Mouse (Mus musculus): ENCODE data around the gene Bcl2l12. TPM values are rescaled to one million over a fixed set of nuclear protein-coding genes. Genes with fewer than 3 reads are reported as not detected.

Bcl2l12 gene
- polyA plus RNA-seq, 1 experiment from 2014 or later = 6.4 TPM

- peaks cover 32% of the 10 kb centered on the region for H3K36me3 ChIP-seq (ENCODE audit: control insufficient read depth, insufficient read depth, low read length)
- no peaks in the 10 kb centered on the region for H3K27me3 ChIP-seq (ENCODE audit: control insufficient read depth, insufficient read depth, low read length)
- ATAC-seq (ENCODE audit: low read depth) = no peak
- no peaks in the 10 kb centered on the region for H3K9me3 ChIP-seq (ENCODE audit: control insufficient read depth, low read length)
- no peak overlapping the region for H3K4me2 ChIP-seq (ENCODE audit: low read depth, low read length)
- peaks cover 13% of the 10 kb centered on the region; the same call in 1 of the 2 replicates for H3K4me1 ChIP-seq (ENCODE audit: control insufficient read depth, insufficient read depth, low read length)
- H3K27ac ChIP-seq (ENCODE audit: low read depth, low read length) = no peak overlapping the region
- H3K4me3 ChIP-seq (ENCODE audit: low read depth, low read length) = no peak overlapping the region
- 96% methylated on average over 3 of the region's 3 CpGs for WGBS
- H3K9ac ChIP-seq (replicated peaks; ENCODE audit: low read depth, low read length) = no peak overlapping the region
These were observed 15.6 kb upstream of the Bcl2l12 start for GRCm38 (mm10) chr7:45014096-45014451.

GRCm38 (mm10) chr7:45013366-45014095 lies 15.0 kb upstream of the Bcl2l12 start:
- no peak for ATAC-seq (ENCODE audit: low read depth)
- Histone ChIP-seq H3K27me3 (ENCODE audit: control insufficient read depth, insufficient read depth, low read length) (no peaks in the 10 kb centered on the region), H3K4me3 (ENCODE audit: low read depth, low read length) (no peak overlapping the region), H3K27ac (ENCODE audit: low read depth, low read length) (no peak overlapping the region), H3K4me2 (ENCODE audit: low read depth, low read length) (no peak overlapping the region), H3K36me3 (ENCODE audit: control insufficient read depth, insufficient read depth, low read length) (peaks cover 37% of the 10 kb centered on the region), H3K4me1 (ENCODE audit: control insufficient read depth, insufficient read depth, low read length) (peaks cover 13% of the 10 kb centered on the region; the same call in 1 of the 2 replicates), H3K9me3 (ENCODE audit: control insufficient read depth, low read length) (no peaks in the 10 kb centered on the region), H3K9ac (replicated peaks; ENCODE audit: low read depth, low read length) (no peak overlapping the region)
- 96% methylated on average over 16 of the region's 16 CpGs for WGBS

GRCm38 (mm10) chr7:45012824-45013223 lies 14.3 kb upstream of the Bcl2l12 start:
- H3K36me3 ChIP-seq (ENCODE audit: control insufficient read depth, insufficient read depth, low read length) = peaks cover 44% of the 10 kb centered on the region
- H3K4me2 ChIP-seq (ENCODE audit: low read depth, low read length) = no peak overlapping the region
- peaks cover 13% of the 10 kb centered on the region; the same call in 1 of the 2 replicates for H3K4me1 ChIP-seq (ENCODE audit: control insufficient read depth, insufficient read depth, low read length)
- H3K9ac ChIP-seq (replicated peaks; ENCODE audit: low read depth, low read length) = no peak overlapping the region
- WGBS = 88% methylated on average over 4 of the region's 4 CpGs
- H3K4me3 ChIP-seq (ENCODE audit: low read depth, low read length) = no peak overlapping the region
- no peaks in the 10 kb centered on the region for H3K27me3 ChIP-seq (ENCODE audit: control insufficient read depth, insufficient read depth, low read length)
- H3K9me3 ChIP-seq (ENCODE audit: control insufficient read depth, low read length) = no peaks in the 10 kb centered on the region
- H3K27ac ChIP-seq (ENCODE audit: low read depth, low read length) = no peak overlapping the region
- no peak for ATAC-seq (ENCODE audit: low read depth)

- ATAC-seq (ENCODE audit: low read depth) = no peak
- WGBS = 100% methylated on average over 6 of the region's 6 CpGs
- Histone ChIP-seq H3K27me3 (ENCODE audit: control insufficient read depth, insufficient read depth, low read length) (no peaks in the 10 kb centered on the region), H3K36me3 (ENCODE audit: control insufficient read depth, insufficient read depth, low read length) (peaks cover 52% of the 10 kb centered on the region), H3K4me2 (ENCODE audit: low read depth, low read length) (no peak overlapping the region), H3K9ac (replicated peaks; ENCODE audit: low read depth, low read length) (no peak overlapping the region), H3K9me3 (ENCODE audit: control insufficient read depth, low read length) (no peaks in the 10 kb centered on the region), H3K4me3 (ENCODE audit: low read depth, low read length) (no peak overlapping the region), H3K27ac (ENCODE audit: low read depth, low read length) (no peak overlapping the region), H3K4me1 (ENCODE audit: control insufficient read depth, insufficient read depth, low read length) (peaks cover 11% of the 10 kb centered on the region; the same call in 1 of the 2 replicates)
These were observed 13.5 kb upstream of the Bcl2l12 start for GRCm38 (mm10) chr7:45012011-45012410.

GRCm38 (mm10) chr7:45008411-45008810 lies 9.9 kb upstream of the Bcl2l12 start:
- no peaks in the 10 kb centered on the region for H3K9me3 ChIP-seq (ENCODE audit: control insufficient read depth, low read length)
- no peak for ATAC-seq (ENCODE audit: low read depth)

GRCm38 (mm10) chr7:45007846-45008245 lies 9.3 kb upstream of the Bcl2l12 start:
- Histone ChIP-seq H3K4me3 (ENCODE audit: low read depth, low read length) (no peak overlapping the region), H3K36me3 (ENCODE audit: control insufficient read depth, insufficient read depth, low read length) (peaks cover 90% of the 10 kb centered on the region), H3K27me3 (ENCODE audit: control insufficient read depth, insufficient read depth, low read length) (no peaks in the 10 kb centered on the region), H3K4me1 (ENCODE audit: control insufficient read depth, insufficient read depth, low read length) (no peaks in the 10 kb centered on the region), H3K4me2 (ENCODE audit: low read depth, low read length) (no peak overlapping the region), H3K9me3 (ENCODE audit: control insufficient read depth, low read length) (no peaks in the 10 kb centered on the region), H3K9ac (replicated peaks; ENCODE audit: low read depth, low read length) (no peak overlapping the region), H3K27ac (ENCODE audit: low read depth, low read length) (no peak overlapping the region)
- no peak for ATAC-seq (ENCODE audit: low read depth)
- 94% methylated on average over 30 of the region's 30 CpGs for WGBS

More at GRCm38 (mm10) chr7:45008411-45008810, 9.9 kb upstream of the Bcl2l12 start:
- Histone ChIP-seq H3K27ac (ENCODE audit: low read depth, low read length) (no peak overlapping the region), H3K4me1 (ENCODE audit: control insufficient read depth, insufficient read depth, low read length) (no peaks in the 10 kb centered on the region), H3K27me3 (ENCODE audit: control insufficient read depth, insufficient read depth, low read length) (no peaks in the 10 kb centered on the region), H3K36me3 (ENCODE audit: control insufficient read depth, insufficient read depth, low read length) (peaks cover 84% of the 10 kb centered on the region), H3K4me2 (ENCODE audit: low read depth, low read length) (no peak overlapping the region), H3K4me3 (ENCODE audit: low read depth, low read length) (no peak overlapping the region), H3K9ac (replicated peaks; ENCODE audit: low read depth, low read length) (no peak overlapping the region)
- 94% methylated on average over 19 of the region's 19 CpGs for WGBS

GRCm38 (mm10) chr7:45007141-45007540 lies 8.6 kb upstream of the Bcl2l12 start:
- no peaks in the 10 kb centered on the region for H3K27me3 ChIP-seq (ENCODE audit: control insufficient read depth, insufficient read depth, low read length)
- H3K36me3 ChIP-seq (ENCODE audit: control insufficient read depth, insufficient read depth, low read length) = peaks cover 88% of the 10 kb centered on the region
- ATAC-seq (ENCODE audit: low read depth) = no peak
- H3K4me3 ChIP-seq (ENCODE audit: low read depth, low read length) = no peak overlapping the region
- no peak overlapping the region for H3K4me2 ChIP-seq (ENCODE audit: low read depth, low read length)
- H3K27ac ChIP-seq (ENCODE audit: low read depth, low read length) = no peak overlapping the region
- H3K9ac ChIP-seq (replicated peaks; ENCODE audit: low read depth, low read length) = no peak overlapping the region
- H3K9me3 ChIP-seq (ENCODE audit: control insufficient read depth, low read length) = no peaks in the 10 kb centered on the region
- 96% methylated on average over 29 of the region's 29 CpGs for WGBS
- H3K4me1 ChIP-seq (ENCODE audit: control insufficient read depth, insufficient read depth, low read length) = no peaks in the 10 kb centered on the region

- no peak for ATAC-seq (ENCODE audit: low read depth)
- Histone ChIP-seq H3K27ac (ENCODE audit: low read depth, low read length) (no peak overlapping the region), H3K4me1 (ENCODE audit: control insufficient read depth, insufficient read depth, low read length) (no peaks in the 10 kb centered on the region), H3K4me3 (ENCODE audit: low read depth, low read length) (no peak overlapping the region), H3K4me2 (ENCODE audit: low read depth, low read length) (no peak overlapping the region), H3K9me3 (ENCODE audit: control insufficient read depth, low read length) (no peaks in the 10 kb centered on the region), H3K27me3 (ENCODE audit: control insufficient read depth, insufficient read depth, low read length) (no peaks in the 10 kb centered on the region), H3K9ac (replicated peaks; ENCODE audit: low read depth, low read length) (no peak overlapping the region), H3K36me3 (ENCODE audit: control insufficient read depth, insufficient read depth, low read length) (peaks cover 86% of the 10 kb centered on the region)
- WGBS = 95% methylated on average over 12 of the region's 12 CpGs
These were observed 8.0 kb upstream of the Bcl2l12 start for GRCm38 (mm10) chr7:45006503-45006902.

GRCm38 (mm10) chr7:45005321-45005992 lies 6.9 kb upstream of the Bcl2l12 start:
- Histone ChIP-seq H3K36me3 (ENCODE audit: control insufficient read depth, insufficient read depth, low read length) (peaks cover 87% of the 10 kb centered on the region), H3K4me1 (ENCODE audit: control insufficient read depth, insufficient read depth, low read length) (no peaks in the 10 kb centered on the region), H3K4me3 (ENCODE audit: low read depth, low read length) (no peak overlapping the region), H3K9me3 (ENCODE audit: control insufficient read depth, low read length) (no peaks in the 10 kb centered on the region), H3K27ac (ENCODE audit: low read depth, low read length) (no peak overlapping the region), H3K27me3 (ENCODE audit: control insufficient read depth, insufficient read depth, low read length) (no peaks in the 10 kb centered on the region), H3K4me2 (ENCODE audit: low read depth, low read length) (no peak overlapping the region), H3K9ac (replicated peaks; ENCODE audit: low read depth, low read length) (no peak overlapping the region)
- WGBS = 90% methylated on average over 6 of the region's 6 CpGs
- no peak for ATAC-seq (ENCODE audit: low read depth)
